In genomic region chr4:141159666-141160065, GRCm38 (mm10) we compare ENCODE assay signal across 16 mouse cellular contexts. TPM values are rescaled to one million over a fixed set of nuclear protein-coding genes. Genes with fewer than 3 reads are reported as not detected.
DNase-seq lines count a peak whose midpoint lies in the region; ATAC-seq lines count a peak whose summit lies in the region.
"Had no signal": no experiment of that assay in that cellular context is flagged by ENCODE, and none has a peak within 500 bp of the region (broad histone marks: within the 10 kb centered on the region; RNA-seq: fewer than 3 reads in every experiment).

No protein-coding gene starts in this region.

- H3K36me3 ChIP-seq in kidney, embryonic 16.5 days (ENCODE audit: insufficient read depth, low read length) = no peaks in the 10 kb centered on the region
- H3K36me3 ChIP-seq in intestine, embryonic 16.5 days (ENCODE audit: control insufficient read depth, insufficient read depth, low read length) = no peaks in the 10 kb centered on the region
- H3K36me3 ChIP-seq in hindbrain, embryonic 11.5 days (ENCODE audit: control insufficient read depth, insufficient read depth, low read length) = no peaks in the 10 kb centered on the region

- no peak overlapping the region for H3K4me2 ChIP-seq in kidney, embryonic 16.5 days (replicated peaks; ENCODE audit: low read depth, low read length)
- H3K4me2 ChIP-seq in intestine, embryonic 16.5 days (ENCODE audit: low read depth, low read length) = peak overlapping the region; percentile 8; the same call in 1 of the 2 replicates
- H3K4me2 ChIP-seq in hindbrain, embryonic 11.5 days (replicated peaks; ENCODE audit: low read depth, low read length) = no peak overlapping the region

- ATAC-seq in kidney, embryonic 16.5 days (ENCODE audit: low FRiP score, low TSS enrichment) = no peak
- ATAC-seq in intestine, embryonic 16.5 days = peak; percentile 25
- ATAC-seq in megakaryocyte progenitor cell, adult 5-6 weeks (replicated peaks; ENCODE audit: poor library complexity) = peak; percentile 24; the same call in 1 of the 2 replicates
- ATAC-seq in hindbrain, embryonic 11.5 days (ENCODE audit: low FRiP score) = no peak
- ATAC-seq: activated CD4-positive, CD25-positive, alpha-beta regulatory T cell, adult 4 months; midbrain, embryonic 16.5 days had no signal

- H3K9ac ChIP-seq in kidney, embryonic 16.5 days (replicated peaks; ENCODE audit: low read length) = no peak overlapping the region
- H3K9ac ChIP-seq in intestine, embryonic 16.5 days (ENCODE audit: low read depth, low read length) = no peak overlapping the region
- no peak overlapping the region for H3K9ac ChIP-seq in hindbrain, embryonic 11.5 days (ENCODE audit: low read depth, low read length)

- H3K9me3 ChIP-seq in kidney, embryonic 16.5 days (ENCODE audit: low read length) = 0 out of 2 replicates have a peak, but pooled peaks cover under 1% of the 10 kb centered on the region
- 0 out of 2 replicates have a peak, but pooled peaks cover under 1% of the 10 kb centered on the region for H3K9me3 ChIP-seq in intestine, embryonic 16.5 days (ENCODE audit: control insufficient read depth, low read length)
- 0 out of 2 replicates have a peak, but pooled peaks cover 1% of the 10 kb centered on the region for H3K9me3 ChIP-seq in hindbrain, embryonic 11.5 days (ENCODE audit: control insufficient read depth, low read length)

- no peak for DNase-seq in kidney, adult 9 months
- DNase-seq in Muller cell, postnatal 12 days (ENCODE audit: inconsistent ontology term) = peak; percentile 90
- DNase-seq in hindbrain, embryonic 11.5 days (ENCODE audit: low spot score) = no peak
- no peak for DNase-seq in frontal cortex, adult 2 months (ENCODE audit: extremely low spot score in 1 of 2, low spot score in 1 of 2)
- no peak for DNase-seq in embryo, embryonic 10.5 days (ENCODE audit: low spot score)
- DNase-seq: gastrocnemius, postnatal 14 days; heart, postnatal 4 days; kidney, adult 2 months; layer of hippocampus, adult 9-11 months; lung, adult 2 months; thymus, postnatal 4 days had no signal

- no peaks in the 10 kb centered on the region for H3K27me3 ChIP-seq in kidney, embryonic 16.5 days (ENCODE audit: insufficient read depth, low read length)
- H3K27me3 ChIP-seq in intestine, embryonic 16.5 days (replicated peaks; ENCODE audit: control insufficient read depth, insufficient read depth, low read length) = no peaks in the 10 kb centered on the region
- no peaks in the 10 kb centered on the region for H3K27me3 ChIP-seq in hindbrain, embryonic 11.5 days (ENCODE audit: control insufficient read depth, insufficient read depth, low read length)

- 0 out of 2 replicates have a peak overlapping the region, but pooled peaks have one; percentile 47 for H3K27ac ChIP-seq in kidney, embryonic 16.5 days (ENCODE audit: low read length)
- H3K27ac ChIP-seq in intestine, embryonic 16.5 days (ENCODE audit: low read length) = peak overlapping the region; percentile 89
- no peak overlapping the region for H3K27ac ChIP-seq in hindbrain, embryonic 11.5 days (ENCODE audit: low read depth, low read length)

- H3K4me1 ChIP-seq in kidney, embryonic 16.5 days (ENCODE audit: insufficient read depth, low read length) = peaks cover 6% of the 10 kb centered on the region
- peaks cover 32% of the 10 kb centered on the region for H3K4me1 ChIP-seq in intestine, embryonic 16.5 days (ENCODE audit: control insufficient read depth, insufficient read depth, low read length)
- H3K4me1 ChIP-seq in hindbrain, embryonic 11.5 days (replicated peaks; ENCODE audit: control insufficient read depth, insufficient read depth, low read length) = 0 out of 2 replicates have a peak, but pooled peaks cover 2% of the 10 kb centered on the region

- no peak overlapping the region for H3K4me3 ChIP-seq in kidney, embryonic 16.5 days (ENCODE audit: low read length)
- H3K4me3 ChIP-seq in intestine, embryonic 16.5 days (ENCODE audit: low read length) = no peak overlapping the region
- no peak overlapping the region for H3K4me3 ChIP-seq in hindbrain, embryonic 11.5 days (ENCODE audit: low read depth, low read length)

- WGBS in kidney, embryonic 16.5 days = 42% methylated on average over 5 of the region's 5 CpGs
- WGBS in intestine, embryonic 16.5 days = 38% methylated on average over 5 of the region's 5 CpGs
- 89% methylated on average over 5 of the region's 5 CpGs for WGBS in hindbrain, embryonic 11.5 days

RNA-seq across cellular contexts. Expression of gene Fbxo42, which starts 12.0 kb away (rescaled TPM):
- polyA plus RNA-seq in kidney, embryonic 16.5 days (2015; fragmentation: Nextera tagmentation; extraction: Ambion mirVana) = 21.1 and 21.9 TPM in 2 replicates
- polyA plus RNA-seq in intestine, embryonic 16.5 days (2015; fragmentation: Nextera tagmentation; extraction: Ambion mirVana) = 17.9 and 18.5 TPM in 2 replicates
- total RNA-seq in megakaryocyte progenitor cell, adult 5-6 weeks (2015) = 15.4 and 16.4 TPM in 2 replicates
- 10.5 and 11.4 TPM in 2 replicates for total RNA-seq in megakaryocyte progenitor cell, adult 5-6 weeks (2017)
- 21.9 and 24.8 TPM in 2 replicates for polyA plus RNA-seq in hindbrain, embryonic 11.5 days (2014; fragmentation: Nextera tagmentation; extraction: Ambion mirVana)
- 20.9 and 21.0 TPM in 2 replicates for polyA plus RNA-seq in frontal cortex, adult 2 months (2012; rRNA removed)

RNA-seq across cellular contexts. Expression of gene Szrd1, which starts 20.1 kb away (rescaled TPM):
- 50.8 and 51.3 TPM in 2 replicates for polyA plus RNA-seq in kidney, embryonic 16.5 days (2015; fragmentation: Nextera tagmentation; extraction: Ambion mirVana)
- polyA plus RNA-seq in intestine, embryonic 16.5 days (2015; fragmentation: Nextera tagmentation; extraction: Ambion mirVana) = 44.4 and 46.4 TPM in 2 replicates
- total RNA-seq in megakaryocyte progenitor cell, adult 5-6 weeks (2015) = 33.2 and 43.0 TPM in 2 replicates
- 38.8 and 52.7 TPM in 2 replicates for total RNA-seq in megakaryocyte progenitor cell, adult 5-6 weeks (2017)
- 35.5 and 35.7 TPM in 2 replicates for polyA plus RNA-seq in hindbrain, embryonic 11.5 days (2014; fragmentation: Nextera tagmentation; extraction: Ambion mirVana)
- polyA plus RNA-seq in frontal cortex, adult 2 months (2012; rRNA removed) = 22.3 and 23.0 TPM in 2 replicates

RNA-seq across cellular contexts. Expression of gene Rsg1, which starts 54.1 kb away (rescaled TPM):
- polyA plus RNA-seq in kidney, embryonic 16.5 days (2015; fragmentation: Nextera tagmentation; extraction: Ambion mirVana) = 8.1 and 9.2 TPM in 2 replicates
- 4.2 and 5.1 TPM in 2 replicates for polyA plus RNA-seq in intestine, embryonic 16.5 days (2015; fragmentation: Nextera tagmentation; extraction: Ambion mirVana)
- total RNA-seq in megakaryocyte progenitor cell, adult 5-6 weeks (2015) = 0.73 and 1.4 TPM in 2 replicates
- 1.8 and 3.5 TPM in 2 replicates for total RNA-seq in megakaryocyte progenitor cell, adult 5-6 weeks (2017)
- 6.3 and 6.8 TPM in 2 replicates for polyA plus RNA-seq in hindbrain, embryonic 11.5 days (2014; fragmentation: Nextera tagmentation; extraction: Ambion mirVana)
- 3.4 and 3.8 TPM in 2 replicates for polyA plus RNA-seq in frontal cortex, adult 2 months (2012; rRNA removed)

Comparison
In these comparisons a context has a peak if more than half of its experiments do, and no peak if none do; other contexts are left out.
1. ATAC-seq: peak in intestine, embryonic 16.5 days (single experiment) and megakaryocyte progenitor cell, adult 5-6 weeks (single experiment); none in kidney, embryonic 16.5 days (single experiment) and hindbrain, embryonic 11.5 days (single experiment).